Mouse (Mus musculus) heart, postnatal 10 days (tissue): ENCODE data around the gene Nob1. TPM values are rescaled to one million over a fixed set of nuclear protein-coding genes. Genes with fewer than 3 reads are reported as not detected.

ENCODE experiments used
- DNase-seq, 2 experiments: peaks; one replicate each; pipeline ENCODE4 v3.0.0; 2021
- intact Hi-C: fragments of 180-260 bp; cut with DNase I; formaldehyde crosslinking; loops from one replicate; pipeline ENCODE4 v1.15.1; 2025
- total RNA-seq, 2 experiments: library from RNA; stranded (reverse); gene quantifications; 2 replicates each; pipeline ENCODE4 v1.2.3; 2021

Nob1 gene
- total RNA-seq, 2 experiments from 2014 or later, result 23.3 to 26.1 TPM

DNA sequence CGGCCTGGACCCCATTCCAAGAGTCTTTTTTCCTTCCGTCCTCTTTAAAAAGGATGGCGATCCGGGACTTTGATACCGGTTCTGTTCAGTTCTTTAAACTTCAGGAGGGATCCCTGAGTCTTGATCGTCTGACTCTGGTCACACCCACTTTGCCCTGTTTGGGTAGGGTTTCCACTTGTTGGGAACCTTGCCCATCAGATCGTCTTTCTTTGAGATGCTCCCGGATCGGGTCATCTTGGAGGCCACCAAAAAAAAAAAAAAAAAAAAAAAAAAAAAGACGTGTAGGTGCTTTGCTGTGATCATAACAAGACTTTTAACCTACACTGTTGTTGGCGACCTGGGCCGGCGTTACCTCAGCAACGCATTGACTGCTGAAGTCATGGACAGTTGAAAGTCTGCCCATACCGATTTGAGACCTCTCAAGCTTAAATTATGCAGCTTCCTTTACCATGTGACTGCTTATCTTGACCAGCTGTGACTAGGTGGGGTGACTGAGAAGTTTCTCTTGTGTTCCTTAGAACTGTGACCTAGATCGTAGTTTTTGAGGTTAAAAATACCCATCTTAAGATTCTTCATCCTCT, 12.1 kb upstream of the Nob1 start:
- intact Hi-C loops, result no loop called here
- peak in 1 of 2 experiments; percentile 37 for DNase-seq

GRCm38 (mm10) chr8:107435962-107436831, 11.3 kb upstream of the Nob1 start, which contains the start of gene Wwp2:
TSS of gene Wwp2 (plus strand) at chr8:107436365.
- DNase-seq, result peak; percentile 82 to 84
- intact Hi-C loops, result no loop called here

GRCm38 (mm10) chr8:107435421-107435961, 10.6 kb upstream of the Nob1 start:
- intact Hi-C loops, result no loop called here
- no peak for DNase-seq

GRCm38 (mm10) chr8:107430821-107431220, 6.0 kb upstream of the Nob1 start:
- intact Hi-C loops, result no loop called here
- DNase-seq, result no peak

DNA sequence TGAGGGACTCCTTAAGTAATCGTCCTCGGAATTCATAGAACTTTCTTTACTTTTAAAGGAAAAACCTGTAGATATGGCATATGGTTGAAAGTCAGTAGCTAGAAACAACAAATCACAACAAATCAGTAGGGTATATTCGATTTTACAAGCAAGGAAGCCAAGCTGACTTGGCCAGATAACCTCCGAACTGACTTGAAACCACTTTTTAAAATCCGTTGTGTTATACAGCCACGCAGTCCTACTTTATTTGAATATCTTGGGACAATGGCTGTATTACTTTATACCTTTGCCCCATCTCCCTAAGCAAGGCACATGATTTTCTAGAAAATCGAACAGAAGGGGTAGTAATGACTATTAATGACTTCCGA, 363 bp upstream of the Nob1 start:
- DNase-seq, result no peak
- intact Hi-C loops, result loop anchor here (1.0 kb wide), 1 partner anchor 39 kb away; no protein-coding TSS in a partner anchor

GRCm38 (mm10) chr8:107424176-107424575, 675 bp downstream of the Nob1 start:
- DNase-seq, result no peak
- intact Hi-C loops, result loop anchor here (5.0 kb wide), 1 partner anchor 322 kb away; no protein-coding TSS in a partner anchor

DNA sequence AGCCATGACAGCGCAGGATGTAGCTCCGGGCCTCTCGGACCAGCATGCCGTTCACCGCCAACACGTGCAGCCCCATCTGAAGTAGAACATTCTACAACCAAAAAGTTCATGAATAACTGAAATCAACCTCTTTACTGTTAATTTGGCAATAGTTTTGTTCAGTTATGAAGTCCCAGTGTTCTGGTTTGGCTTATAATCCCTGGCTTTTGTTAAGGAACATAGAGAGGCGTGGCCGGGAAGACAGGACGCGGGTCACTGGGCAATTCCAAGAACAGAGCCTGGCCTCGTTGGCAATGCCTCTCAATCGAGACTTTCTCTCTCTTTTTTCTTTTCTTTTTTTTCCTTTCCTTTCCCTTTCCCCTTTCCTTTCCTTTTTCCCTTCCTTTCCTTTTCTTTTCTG, 7.8 kb downstream of the Nob1 start:
- intact Hi-C loops, result no loop called here
- no peak for DNase-seq

DNA sequence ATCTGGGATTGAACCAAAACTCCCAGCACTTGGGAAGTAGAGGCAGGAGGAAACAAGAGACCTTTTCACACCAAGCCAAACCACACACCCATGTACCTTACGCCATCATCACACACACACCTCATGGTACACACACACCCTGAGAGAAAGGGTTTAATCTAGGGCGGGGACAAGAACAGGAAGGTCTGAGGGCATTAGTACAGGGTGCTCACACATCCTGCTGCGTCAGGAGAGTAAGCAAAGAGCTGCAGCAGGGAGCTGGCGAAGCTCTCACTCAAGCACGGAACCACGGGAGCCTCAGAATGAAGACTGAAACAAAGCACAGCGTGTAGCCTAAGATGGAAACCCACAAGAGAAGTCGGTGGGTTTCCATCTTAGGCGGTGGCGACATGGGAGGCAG, 11.0 kb downstream of the Nob1 start:
- intact Hi-C loops, result no loop called here
- DNase-seq, result no peak

DNA sequence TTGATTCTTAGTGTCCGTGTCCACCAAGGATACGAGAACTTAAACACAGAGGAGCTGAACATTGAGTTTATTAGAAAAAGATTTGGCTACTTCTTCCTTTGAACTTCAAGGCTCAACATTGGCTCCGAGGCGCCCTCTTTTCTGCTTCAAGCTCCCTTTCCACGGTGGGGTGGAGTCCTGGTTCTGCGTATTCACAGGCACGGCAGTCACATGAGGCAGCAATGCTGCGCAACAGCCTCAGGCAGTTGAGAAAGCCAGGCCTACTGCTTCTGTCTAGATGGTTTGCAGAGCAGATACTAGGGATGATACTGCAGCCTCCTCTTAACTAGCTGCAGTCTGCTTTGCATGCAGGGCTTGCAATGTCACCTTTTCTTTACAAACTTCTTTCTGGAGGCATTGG, 12.3 kb downstream of the Nob1 start:
- intact Hi-C loops, result no loop called here
- no peak for DNase-seq

- DNase-seq, result no peak
- intact Hi-C loops, result no loop called here
Measured at GRCm38 (mm10) chr8:107411391-107411790, 13.5 kb downstream of the Nob1 start.

DNA sequence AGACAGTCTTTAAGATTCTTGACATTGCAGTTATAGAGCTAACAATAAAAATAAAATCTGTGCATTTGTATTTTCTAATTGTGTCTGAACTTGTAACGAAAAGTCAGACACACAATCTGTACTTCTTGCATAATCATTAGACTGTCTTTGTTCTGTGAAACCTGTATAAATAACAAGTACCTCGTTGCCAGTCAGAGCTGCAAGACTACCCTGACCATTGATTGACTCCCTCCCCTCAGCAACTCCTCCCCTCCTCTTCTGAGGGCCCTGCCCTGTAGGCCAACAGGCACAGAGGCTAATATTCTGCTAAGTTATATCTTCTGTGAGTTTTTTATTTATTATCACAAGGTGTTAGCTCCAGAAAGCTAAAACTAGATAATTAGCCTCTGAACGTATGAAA, 18.9 kb downstream of the Nob1 start:
- intact Hi-C loops, result no loop called here
- DNase-seq, result no peak

- intact Hi-C loops, result no loop called here
- no peak for DNase-seq
Measured at GRCm38 (mm10) chr8:107404057-107404456, 20.8 kb downstream of the Nob1 start.

- intact Hi-C loops, result no loop called here
- DNase-seq, result peak; percentile 87
Measured at GRCm38 (mm10) chr8:107403038-107403781, 21.6 kb downstream of the Nob1 start, which contains the start of gene Nqo1. TSS of gene Nqo1 (minus strand) at chr8:107403206.

DNA sequence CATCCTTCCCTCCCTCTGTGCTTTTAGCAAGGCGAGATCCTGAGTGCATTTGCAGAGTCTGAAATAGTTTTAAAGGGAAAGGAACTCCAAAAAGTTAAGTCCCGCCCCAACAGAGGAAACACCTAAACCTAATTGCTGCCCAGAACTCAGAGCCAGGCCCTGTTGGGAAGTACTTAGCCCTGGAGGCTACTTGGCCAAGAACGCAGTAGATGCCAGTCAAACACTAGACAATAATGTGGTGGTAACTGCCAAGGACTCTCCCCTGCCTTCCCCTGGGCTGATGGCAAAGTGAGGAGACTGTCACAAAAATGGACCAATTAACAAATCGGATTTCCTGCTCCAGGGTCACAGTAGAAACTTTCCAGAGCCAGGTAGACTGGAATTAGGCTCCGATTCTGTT, 23.0 kb downstream of the Nob1 start:
- intact Hi-C loops, result no loop called here
- DNase-seq, result no peak

- intact Hi-C loops, result no loop called here
- no peak for DNase-seq
Measured at GRCm38 (mm10) chr8:107399495-107399894, 25.4 kb downstream of the Nob1 start.

GRCm38 (mm10) chr8:107397665-107398064, 27.2 kb downstream of the Nob1 start:
- DNase-seq, result no peak
- intact Hi-C loops, result no loop called here

DNA sequence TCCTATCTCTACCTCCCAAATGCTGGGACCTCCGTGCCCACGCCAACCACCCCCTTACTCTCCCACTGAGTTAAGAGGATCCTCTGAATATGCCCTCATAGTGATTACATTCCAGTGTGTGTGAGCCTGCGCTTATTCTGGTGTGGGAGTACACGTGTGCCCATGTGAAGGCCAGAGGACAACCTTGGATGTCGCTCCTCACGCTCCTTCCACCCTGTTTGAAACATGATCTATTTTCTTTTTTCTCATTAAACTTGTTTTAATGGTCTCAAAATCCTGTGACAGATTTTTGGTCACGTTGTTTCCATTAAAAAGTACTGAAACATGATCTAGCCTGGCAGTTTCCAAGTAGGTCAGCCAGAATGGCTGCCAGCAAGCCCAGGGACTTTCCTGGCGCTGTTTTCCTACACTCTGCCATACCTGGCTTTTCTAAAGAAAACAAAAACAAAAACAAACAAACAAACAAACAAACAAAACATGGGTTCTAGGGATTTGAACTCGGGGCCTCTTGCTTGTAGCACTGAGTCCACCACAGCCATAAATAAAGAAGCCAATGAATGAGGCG, 28.7 kb downstream of the Nob1 start:
- DNase-seq, result no peak
- intact Hi-C loops, result no loop called here

GRCm38 (mm10) chr8:107395397-107395796, 29.5 kb downstream of the Nob1 start:
- intact Hi-C loops, result no loop called here
- no peak for DNase-seq

DNA sequence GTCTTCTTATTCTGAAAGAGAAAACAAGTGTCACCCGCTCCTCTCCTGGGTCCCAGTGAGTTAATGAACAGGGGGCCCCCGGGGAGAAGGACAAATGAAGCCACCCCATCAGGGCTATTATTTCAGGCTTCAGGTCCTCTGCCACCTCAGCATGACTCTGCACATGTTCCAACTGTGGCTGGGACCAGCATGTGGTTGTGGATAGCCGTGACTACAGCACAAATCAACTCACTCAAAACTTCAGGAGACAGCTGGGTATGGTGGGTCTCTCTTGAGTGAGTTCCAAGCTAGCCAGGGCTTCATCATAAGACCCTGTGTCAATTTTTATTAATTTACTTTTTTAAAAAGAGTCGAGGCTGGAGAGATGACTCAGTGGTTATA, 33.7 kb downstream of the Nob1 start:
- intact Hi-C loops, result no loop called here

DNA sequence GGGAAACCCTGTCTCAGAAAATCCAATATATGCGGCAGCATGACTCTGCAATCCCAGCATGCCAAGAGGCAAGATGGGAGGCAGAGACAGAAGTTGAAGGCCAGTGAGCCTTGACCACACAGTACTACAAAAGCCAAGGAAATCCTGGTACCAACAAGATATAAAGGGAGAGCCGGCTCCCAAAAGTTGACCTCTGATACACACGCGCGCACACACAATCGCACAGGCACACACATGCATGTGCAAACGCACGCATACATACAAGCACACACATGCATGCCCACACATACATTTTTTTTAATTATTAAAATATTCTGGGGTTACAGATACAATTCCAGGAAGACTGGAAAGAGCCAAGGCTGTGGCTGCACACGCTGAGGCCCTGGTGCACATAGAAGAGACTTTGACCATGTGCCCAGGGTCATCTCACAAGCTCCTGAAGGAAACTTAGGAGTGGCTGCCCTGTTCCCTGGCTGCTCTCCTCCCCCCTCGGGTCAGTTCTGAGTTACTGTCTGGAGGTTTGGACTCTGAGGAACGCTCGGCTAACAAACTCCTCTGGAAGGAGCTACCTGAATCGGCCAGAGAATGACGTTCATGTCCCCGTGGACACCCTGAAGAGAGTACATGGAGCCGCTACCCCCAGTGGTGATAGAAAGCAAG, 34.2 kb downstream of the Nob1 start:
- intact Hi-C loops, result no loop called here
- no peak for DNase-seq

More for the DNA sequence above, 33.7 kb downstream of the Nob1 start:
- DNase-seq, result no peak
